12 mouse cellular contexts compared by ENCODE assay signal in genomic region chr15:74023136-74023535, GRCm38 (mm10).
"Had no signal": no experiment of that assay in that cellular context is flagged by ENCODE, and none has a peak within 500 bp of the region (broad histone marks: within the 10 kb centered on the region; RNA-seq: fewer than 3 reads in every experiment).

No protein-coding gene starts in this region.

- DNase-seq: kidney, postnatal 10 days; kidney, postnatal 36 days; layer of hippocampus, postnatal 36 days; liver, embryonic 13.5 days; lung, adult 2 months; lung, postnatal 14 days; right cerebral cortex, postnatal 25 days; spleen, adult 18-20 months; thymus, adult 2 months; thymus, postnatal 14 days; thymus, postnatal 4 days had no signal

- ATAC-seq: midbrain, embryonic 15.5 days had no signal
